Mouse (Mus musculus) Patski (cell line): ENCODE measurements around the gene Mga. TPM values are rescaled to one million over a fixed set of nuclear protein-coding genes. Genes with fewer than 3 reads are reported as not detected.

Experiments used
- ATAC-seq: fragments of 100-300 bp; one replicate; pipeline ENCODE4 v1.8.0; 2021
- CTCF ChIA-PET: fragments of 350-600 bp; sonication (Branson Sonifier 250); formaldehyde crosslinking; loops from one replicate; lab custom pipeline; 2022; ENCODE audit warnings: inconsistent platforms; lab: Charles Lee
- POLR2A ChIA-PET: fragments of 350-600 bp; sonication (Branson Sonifier 250); formaldehyde crosslinking; loops from one replicate; lab custom pipeline; 2022; ENCODE audit warnings: antibody characterized with exemption, inconsistent platforms; lab: Charles Lee
- DNase-seq: peaks from one replicate; pipeline ENCODE4 v3.0.0-alpha.2; 2011; ENCODE audit warnings: low read depth, low spot score
- H3K27me3 ChIP-seq: fragments of 371-371 bp; one replicate; pipeline ENCODE4 v1.5.1; 2021
- CTCF ChIP-seq: fragments of 100-300 bp; IDR thresholded peaks from one replicate; pipeline ENCODE4 v1.5.1; 2021
- in situ Hi-C: fragments of 300-500 bp; cut with MboI; formaldehyde crosslinking; loops from 3 replicates; pipeline ENCODE4 v1.11.1; 2018; ENCODE audit warnings: low pct_unique_long_range_greater_than_20kb, mixed read lengths
- polyA plus RNA-seq: library from polyadenylated mRNA; unstranded; gene quantifications from one replicate; pipeline ENCODE4 v1.2.3, GENCODE M21; 2021

Mga gene
- 17.8 TPM for polyA plus RNA-seq

DNA sequence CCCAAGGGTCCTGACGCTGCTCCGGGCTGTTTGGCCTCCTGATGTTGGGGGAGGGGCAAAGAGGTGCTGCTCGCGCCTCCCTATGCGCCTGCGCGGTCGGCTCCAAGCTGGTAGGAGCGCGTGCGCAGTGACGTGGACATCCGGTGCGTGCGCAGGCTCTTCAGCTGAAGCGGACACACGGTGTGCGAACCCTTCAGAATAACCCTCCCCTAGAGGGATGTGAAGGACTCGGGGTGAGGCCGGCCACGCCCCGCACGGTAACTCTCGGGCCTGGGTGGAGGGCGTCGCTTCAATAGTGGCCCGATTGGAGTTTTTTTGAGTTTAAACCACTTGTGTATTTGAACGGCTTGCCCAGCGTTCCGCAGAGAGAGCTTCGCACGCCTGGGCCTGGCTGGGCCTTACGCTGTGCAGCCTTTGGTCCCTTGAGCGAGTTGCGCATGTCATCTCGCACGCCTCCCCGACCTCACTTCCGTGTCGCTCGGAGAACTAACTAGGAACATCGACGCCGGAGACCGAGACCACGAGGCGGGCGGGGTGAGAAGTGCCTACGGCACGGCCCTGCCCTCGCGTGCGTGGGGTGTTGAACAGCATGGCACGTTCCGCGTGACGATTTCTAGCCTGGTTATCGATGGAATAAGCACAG is at the start of gene Mga:
Mga (plus strand) TSS at position 139 of the 643 bp plus-strand sequence.
- DNase-seq (peak; percentile 50), ATAC-seq (peak; percentile 63)
- no peaks in the 10 kb centered on the region for H3K27me3 ChIP-seq
- ChIA-PET POLR2A (interaction anchor here (0.9 kb wide), 1 partner anchor 14 kb away, joined by 3 read pairs; no protein-coding TSS in a partner anchor), CTCF (no interaction called here)
- TF ChIP-seq CTCF, result no peak
- in situ Hi-C loops, result no loop called here

- H3K27me3 ChIP-seq, result no peaks in the 10 kb centered on the region
- TF ChIP-seq CTCF, result no peak
- in situ Hi-C loops, result no loop called here
- ChIA-PET CTCF (no interaction called here), POLR2A (no interaction called here)
- DNase-seq, result no peak
- ATAC-seq, result no peak
Observed at GRCm38 (mm10) chr2:119853811-119854210, 43.2 kb upstream of the Mga start.

DNA sequence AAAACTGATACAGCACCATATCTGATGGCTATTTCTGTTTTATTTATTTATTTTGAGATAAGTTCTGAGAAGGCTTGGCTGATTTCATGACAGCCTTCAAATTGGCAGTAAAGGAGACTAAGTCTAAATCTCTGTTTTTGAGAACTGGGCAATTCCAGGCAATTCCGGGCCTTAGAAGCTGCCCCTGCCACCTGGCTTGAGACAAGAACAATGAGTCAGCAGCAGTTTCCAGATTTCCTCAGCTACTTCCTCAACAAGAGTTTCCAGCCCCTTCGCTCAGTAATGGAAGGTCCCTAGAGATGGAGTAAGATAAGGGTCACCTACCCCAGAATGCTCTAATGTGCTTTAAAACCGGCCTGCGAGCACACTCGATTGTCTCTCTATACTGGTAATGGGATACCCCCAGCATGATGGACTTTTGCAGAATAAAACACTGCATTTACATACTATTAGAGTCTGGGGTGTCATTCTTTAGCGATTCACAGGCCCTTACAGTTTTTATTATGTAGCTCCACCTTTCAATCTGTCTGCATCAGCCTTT is 41.6 kb upstream of the Mga start:
- DNase-seq (no peak), ATAC-seq (no peak)
- CTCF ChIA-PET, result interaction anchor here (1.0 kb wide), 1 partner anchor 11 kb away, joined by 3 read pairs; no protein-coding TSS in a partner anchor
- in situ Hi-C loops, result no loop called here
- no peak for TF ChIP-seq CTCF
- no peaks in the 10 kb centered on the region for H3K27me3 ChIP-seq
- POLR2A ChIA-PET, result interaction anchor here (0.5 kb wide), 1 partner anchor 132 kb away, joined by 4 read pairs; no protein-coding TSS in a partner anchor

DNA sequence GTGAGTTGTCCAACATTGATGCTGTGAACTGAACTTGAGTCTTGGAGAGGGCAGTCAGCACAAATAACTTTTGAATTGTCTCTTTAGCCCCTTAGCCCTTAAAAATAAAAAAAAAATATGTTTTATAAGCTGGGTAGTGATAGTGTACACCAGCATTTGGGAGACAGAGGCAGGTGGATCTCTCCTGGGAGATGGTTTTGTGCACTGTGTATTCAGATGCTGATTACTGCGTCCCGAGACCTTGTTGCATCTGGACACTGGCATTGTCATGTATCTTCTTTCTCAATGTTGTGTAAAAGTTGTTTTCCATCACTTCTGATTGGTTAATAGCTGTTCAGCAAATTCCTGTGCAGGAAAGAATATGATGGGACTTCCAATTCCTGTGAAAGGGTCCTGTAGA is 39.7 kb upstream of the Mga start:
- POLR2A ChIA-PET, result no interaction called here
- no peak for ATAC-seq
- in situ Hi-C loops, result no loop called here

GRCm38 (mm10) chr2:119864484-119864883 is 32.5 kb upstream of the Mga start:
- peaks cover 51% of the 10 kb centered on the region for H3K27me3 ChIP-seq
- no peak for DNase-seq
- ChIA-PET POLR2A (no interaction called here), CTCF (no interaction called here)
- in situ Hi-C loops, result no loop called here
- TF ChIP-seq CTCF, result no peak
- no peak for ATAC-seq

More for the DNA sequence above, 39.7 kb upstream of the Mga start:
- no peak for TF ChIP-seq CTCF
- CTCF ChIA-PET, result no interaction called here
- DNase-seq, result no peak
- peaks cover 12% of the 10 kb centered on the region for H3K27me3 ChIP-seq

GRCm38 (mm10) chr2:119872371-119873104 is 24.5 kb upstream of the Mga start:
- no peak for TF ChIP-seq CTCF
- DNase-seq (peak; percentile 6), ATAC-seq (no peak)
- ChIA-PET CTCF (no interaction called here), POLR2A (no interaction called here)
- peaks cover 32% of the 10 kb centered on the region for H3K27me3 ChIP-seq
- in situ Hi-C loops, result no loop called here

- in situ Hi-C loops, result no loop called here
- peak; percentile 41 for DNase-seq
- peaks cover 30% of the 10 kb centered on the region for H3K27me3 ChIP-seq
- peak; percentile 47 for ATAC-seq
- ChIA-PET POLR2A (no interaction called here), CTCF (no interaction called here)
- no peak for TF ChIP-seq CTCF
Observed at GRCm38 (mm10) chr2:119873105-119873464, 23.9 kb upstream of the Mga start.

DNA sequence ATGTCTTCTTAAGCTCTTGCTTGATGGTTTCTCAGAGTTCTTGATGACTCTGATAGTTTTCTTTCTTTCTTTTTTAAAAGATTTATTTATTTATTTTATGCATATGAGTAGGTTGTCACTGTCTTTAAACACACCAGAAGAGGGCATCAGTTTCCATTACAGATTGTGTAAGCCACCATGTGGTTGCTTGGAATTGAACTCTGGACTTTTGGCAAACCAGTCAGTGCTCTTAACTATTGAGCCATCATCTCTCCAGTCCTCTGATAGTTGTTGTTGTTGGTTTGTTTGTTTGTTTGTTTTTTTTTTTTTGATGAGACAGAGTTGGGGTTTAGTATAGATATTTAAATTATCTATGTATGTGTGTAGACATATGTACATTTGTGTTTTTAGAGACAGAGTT is 21.0 kb upstream of the Mga start:
- CTCF ChIA-PET, result interaction anchor here (0.9 kb wide), 1 partner anchor 71 kb away, joined by 3 read pairs; no protein-coding TSS in a partner anchor
- in situ Hi-C loops, result no loop called here
- ATAC-seq (no peak), DNase-seq (no peak)
- POLR2A ChIA-PET, result interaction anchor here (0.6 kb wide), 1 partner anchor 44 kb away, joined by 3 read pairs; no protein-coding TSS in a partner anchor
- peaks cover 15% of the 10 kb centered on the region for H3K27me3 ChIP-seq
- TF ChIP-seq CTCF, result no peak

GRCm38 (mm10) chr2:119887201-119887600 is 9.8 kb upstream of the Mga start:
- ATAC-seq (no peak), DNase-seq (no peak)
- CTCF ChIA-PET, result no interaction called here
- H3K27me3 ChIP-seq, result no peaks in the 10 kb centered on the region
- POLR2A ChIA-PET, result no interaction called here
- TF ChIP-seq CTCF, result no peak
- in situ Hi-C loops, result no loop called here

- ATAC-seq, result no peak
- H3K27me3 ChIP-seq, result no peaks in the 10 kb centered on the region
- no peak for TF ChIP-seq CTCF
- in situ Hi-C loops, result no loop called here
- ChIA-PET POLR2A (no interaction called here), CTCF (no interaction called here)
- no peak for DNase-seq
Observed at GRCm38 (mm10) chr2:119896553-119897089, 407 bp upstream of the Mga start.
